Mouse (Mus musculus): ENCODE data around the gene Cnksr3. TPM values are rescaled to one million over a fixed set of nuclear protein-coding genes. Genes with fewer than 3 reads are reported as not detected.

The Cnksr3 gene
- polyA plus RNA-seq, 1 experiment from 2014 or later = 6.8 TPM

- 92% methylated on average over 5 of the region's 5 CpGs for WGBS
- no peak for TF ChIP-seq CTCF (IDR thresholded peaks at IDR 0.05; ENCODE audit: low read depth)
- no peak for ATAC-seq
- no peak overlapping the region for H3K27ac ChIP-seq (ENCODE audit: low read depth, low read length)
- no peak overlapping the region for H3K9ac ChIP-seq (ENCODE audit: low read depth, low read length)
- no peaks in the 10 kb centered on the region for H3K36me3 ChIP-seq (ENCODE audit: control insufficient read depth, insufficient read depth)
- H3K4me2 ChIP-seq (replicated peaks; ENCODE audit: low read depth) = no peak overlapping the region
- no peaks in the 10 kb centered on the region for H3K9me3 ChIP-seq (ENCODE audit: control insufficient read depth)
- no peaks in the 10 kb centered on the region for H3K27me3 ChIP-seq (replicated peaks; ENCODE audit: control insufficient read depth, insufficient read depth, low read length)
- 0 out of 2 replicates have a peak, but pooled peaks cover 12% of the 10 kb centered on the region for H3K4me1 ChIP-seq (replicated peaks; ENCODE audit: control insufficient read depth, insufficient read depth, low read length)
- no peak overlapping the region for H3K4me3 ChIP-seq (ENCODE audit: low read depth, low read length)
Measured at GRCm38 (mm10) chr10:7186992-7187391, 25.0 kb downstream of the Cnksr3 start.

- Histone ChIP-seq H3K27ac (ENCODE audit: low read depth, low read length) (no peak overlapping the region), H3K4me2 (replicated peaks; ENCODE audit: low read depth) (no peak overlapping the region), H3K4me1 (replicated peaks; ENCODE audit: control insufficient read depth, insufficient read depth, low read length) (0 out of 2 replicates have a peak, but pooled peaks cover 12% of the 10 kb centered on the region), H3K36me3 (ENCODE audit: control insufficient read depth, insufficient read depth) (no peaks in the 10 kb centered on the region), H3K27me3 (replicated peaks; ENCODE audit: control insufficient read depth, insufficient read depth, low read length) (no peaks in the 10 kb centered on the region), H3K9ac (ENCODE audit: low read depth, low read length) (no peak overlapping the region), H3K9me3 (ENCODE audit: control insufficient read depth) (no peaks in the 10 kb centered on the region), H3K4me3 (ENCODE audit: low read depth, low read length) (no peak overlapping the region)
- WGBS = 75% methylated on average over 5 of the region's 5 CpGs
- TF ChIP-seq CTCF (IDR thresholded peaks at IDR 0.05; ENCODE audit: low read depth) = no peak
- ATAC-seq = no peak
Measured at GRCm38 (mm10) chr10:7186018-7186417, 26.0 kb downstream of the Cnksr3 start.

GRCm38 (mm10) chr10:7183171-7183631, 28.8 kb downstream of the Cnksr3 start:
- no peaks in the 10 kb centered on the region for H3K9me3 ChIP-seq (ENCODE audit: control insufficient read depth)
- H3K9ac ChIP-seq (ENCODE audit: low read depth, low read length) = no peak overlapping the region
- no peak overlapping the region for H3K4me3 ChIP-seq (ENCODE audit: low read depth, low read length)
- peak overlapping the region; percentile 35 for H3K4me2 ChIP-seq (replicated peaks; ENCODE audit: low read depth)
- ATAC-seq = no peak
- WGBS = 24% methylated on average over 6 of the region's 6 CpGs
- TF ChIP-seq CTCF (IDR thresholded peaks at IDR 0.05; ENCODE audit: low read depth) = no peak
- H3K27ac ChIP-seq (ENCODE audit: low read depth, low read length) = peak overlapping the region; percentile 31; the same call in 1 of the 2 replicates
- H3K27me3 ChIP-seq (replicated peaks; ENCODE audit: control insufficient read depth, insufficient read depth, low read length) = no peaks in the 10 kb centered on the region
- peaks cover 6% of the 10 kb centered on the region; the same call in 1 of the 2 replicates for H3K4me1 ChIP-seq (replicated peaks; ENCODE audit: control insufficient read depth, insufficient read depth, low read length)
- H3K36me3 ChIP-seq (ENCODE audit: control insufficient read depth, insufficient read depth) = no peaks in the 10 kb centered on the region

GRCm38 (mm10) chr10:7182555-7183170, 29.4 kb downstream of the Cnksr3 start:
- WGBS = 57% methylated on average over 12 of the region's 12 CpGs
- Histone ChIP-seq H3K4me2 (replicated peaks; ENCODE audit: low read depth) (peak overlapping the region; percentile 35), H3K27ac (ENCODE audit: low read depth, low read length) (peak overlapping the region; percentile 31; the same call in 1 of the 2 replicates), H3K9me3 (ENCODE audit: control insufficient read depth) (no peaks in the 10 kb centered on the region), H3K4me3 (ENCODE audit: low read depth, low read length) (no peak overlapping the region), H3K9ac (ENCODE audit: low read depth, low read length) (no peak overlapping the region), H3K27me3 (replicated peaks; ENCODE audit: control insufficient read depth, insufficient read depth, low read length) (no peaks in the 10 kb centered on the region), H3K36me3 (ENCODE audit: control insufficient read depth, insufficient read depth) (no peaks in the 10 kb centered on the region), H3K4me1 (replicated peaks; ENCODE audit: control insufficient read depth, insufficient read depth, low read length) (peaks cover 6% of the 10 kb centered on the region; the same call in 1 of the 2 replicates)
- no peak for ATAC-seq
- TF ChIP-seq CTCF (IDR thresholded peaks at IDR 0.05; ENCODE audit: low read depth) = no peak

GRCm38 (mm10) chr10:7180296-7180695, 31.7 kb downstream of the Cnksr3 start:
- H3K27ac ChIP-seq (ENCODE audit: low read depth, low read length) = no peak overlapping the region
- H3K4me2 ChIP-seq (replicated peaks; ENCODE audit: low read depth) = no peak overlapping the region
- ATAC-seq = no peak
- no peaks in the 10 kb centered on the region for H3K9me3 ChIP-seq (ENCODE audit: control insufficient read depth)
- no peaks in the 10 kb centered on the region for H3K27me3 ChIP-seq (replicated peaks; ENCODE audit: control insufficient read depth, insufficient read depth, low read length)
- 90% methylated on average over 5 of the region's 5 CpGs for WGBS
- no peak overlapping the region for H3K9ac ChIP-seq (ENCODE audit: low read depth, low read length)
- no peak overlapping the region for H3K4me3 ChIP-seq (ENCODE audit: low read depth, low read length)
- TF ChIP-seq CTCF (IDR thresholded peaks at IDR 0.05; ENCODE audit: low read depth) = no peak
- H3K36me3 ChIP-seq (ENCODE audit: control insufficient read depth, insufficient read depth) = no peaks in the 10 kb centered on the region
- H3K4me1 ChIP-seq (replicated peaks; ENCODE audit: control insufficient read depth, insufficient read depth, low read length) = peaks cover 6% of the 10 kb centered on the region; the same call in 1 of the 2 replicates

GRCm38 (mm10) chr10:7178571-7178970, 33.5 kb downstream of the Cnksr3 start:
- ATAC-seq = no peak; the same call in 1 of the 2 replicates
- WGBS = 48% methylated on average over 10 of the region's 10 CpGs

More at GRCm38 (mm10) chr10:7178571-7178970, 33.5 kb downstream of the Cnksr3 start:
- Histone ChIP-seq H3K4me3 (ENCODE audit: low read depth, low read length) (no peak overlapping the region), H3K36me3 (ENCODE audit: control insufficient read depth, insufficient read depth) (no peaks in the 10 kb centered on the region), H3K4me2 (replicated peaks; ENCODE audit: low read depth) (no peak overlapping the region), H3K9ac (ENCODE audit: low read depth, low read length) (no peak overlapping the region), H3K9me3 (ENCODE audit: control insufficient read depth) (no peaks in the 10 kb centered on the region), H3K27me3 (replicated peaks; ENCODE audit: control insufficient read depth, insufficient read depth, low read length) (no peaks in the 10 kb centered on the region), H3K27ac (ENCODE audit: low read depth, low read length) (no peak overlapping the region), H3K4me1 (replicated peaks; ENCODE audit: control insufficient read depth, insufficient read depth, low read length) (peaks cover 6% of the 10 kb centered on the region; the same call in 1 of the 2 replicates)
- no peak for TF ChIP-seq CTCF (IDR thresholded peaks at IDR 0.05; ENCODE audit: low read depth)

All from intestine, postnatal 0 days (tissue).